Mouse (Mus musculus): ENCODE results near the gene Iqcn. TPM values are rescaled to one million over a fixed set of nuclear protein-coding genes. Genes with fewer than 3 reads are reported as not detected.

The Iqcn gene
- total and polyA plus RNA-seq, 2 experiments from 2014 or later: not detected

GRCm38 (mm10) chr8:70743656-70744590 lies 40.7 kb downstream of the Iqcn start:
- ATAC-seq (ENCODE audit: insufficient read depth, low read depth) (peak; percentile 16; the same call in 1 of the 2 replicates), DNase-seq (ENCODE audit: low spot score) (peak; percentile 41)
- TF ChIP-seq EP300 (IDR thresholded peaks at IDR 0.05; ENCODE audit: low read depth): no peak
- TF ChIP-seq CTCF (IDR thresholded peaks at IDR 0.05; ENCODE audit: low read depth): no peak
- Histone ChIP-seq H3K9ac (replicated peaks; ENCODE audit: low read depth, low read length) (no peak overlapping the region), H3K27me3 (ENCODE audit: control insufficient read depth, insufficient read depth, low read length) (peaks cover 63% of the 10 kb centered on the region), H3K36me3 (replicated peaks; ENCODE audit: control insufficient read depth, insufficient read depth, low read length) (no peaks in the 10 kb centered on the region), H3K27ac (ENCODE audit: low read depth) (0 out of 2 replicates have a peak overlapping the region, but pooled peaks have one; percentile 35), H3K4me3 (ENCODE audit: low read depth, low read length) (peak overlapping the region; percentile 36), H3K4me1 (ENCODE audit: control insufficient read depth, insufficient read depth) (peaks cover 15% of the 10 kb centered on the region), H3K4me2 (ENCODE audit: low read depth, low read length) (peak overlapping the region; percentile 55), H3K9me3 (replicated peaks; ENCODE audit: control insufficient read depth, low read length) (no peaks in the 10 kb centered on the region)
- 5% methylated on average over 48 of the region's 48 CpGs for WGBS

GRCm38 (mm10) chr8:70744806-70745205 lies 41.5 kb downstream of the Iqcn start:
- no peak for TF ChIP-seq EP300 (IDR thresholded peaks at IDR 0.05; ENCODE audit: low read depth)
- TF ChIP-seq CTCF (IDR thresholded peaks at IDR 0.05; ENCODE audit: low read depth): no peak
- Histone ChIP-seq H3K36me3 (replicated peaks; ENCODE audit: control insufficient read depth, insufficient read depth, low read length) (no peaks in the 10 kb centered on the region), H3K9ac (replicated peaks; ENCODE audit: low read depth, low read length) (no peak overlapping the region), H3K4me3 (ENCODE audit: low read depth, low read length) (no peak overlapping the region), H3K4me2 (ENCODE audit: low read depth, low read length) (no peak overlapping the region), H3K4me1 (ENCODE audit: control insufficient read depth, insufficient read depth) (peaks cover 15% of the 10 kb centered on the region), H3K27me3 (ENCODE audit: control insufficient read depth, insufficient read depth, low read length) (peaks cover 72% of the 10 kb centered on the region), H3K9me3 (replicated peaks; ENCODE audit: control insufficient read depth, low read length) (no peaks in the 10 kb centered on the region), H3K27ac (ENCODE audit: low read depth) (no peak overlapping the region)
- DNase-seq (ENCODE audit: low spot score): no peak
- ATAC-seq (ENCODE audit: insufficient read depth, low read depth): no peak
- WGBS: 42% methylated on average over 11 of the region's 11 CpGs

GRCm38 (mm10) chr8:70745691-70746220 lies 42.5 kb downstream of the Iqcn start:
- Histone ChIP-seq H3K9ac (replicated peaks; ENCODE audit: low read depth, low read length) (no peak overlapping the region), H3K4me3 (ENCODE audit: low read depth, low read length) (no peak overlapping the region), H3K9me3 (replicated peaks; ENCODE audit: control insufficient read depth, low read length) (no peaks in the 10 kb centered on the region), H3K4me1 (ENCODE audit: control insufficient read depth, insufficient read depth) (peaks cover 15% of the 10 kb centered on the region), H3K36me3 (replicated peaks; ENCODE audit: control insufficient read depth, insufficient read depth, low read length) (no peaks in the 10 kb centered on the region), H3K27me3 (ENCODE audit: control insufficient read depth, insufficient read depth, low read length) (peaks cover 72% of the 10 kb centered on the region), H3K4me2 (ENCODE audit: low read depth, low read length) (no peak overlapping the region), H3K27ac (ENCODE audit: low read depth) (no peak overlapping the region)
- ATAC-seq (ENCODE audit: insufficient read depth, low read depth) (no peak), DNase-seq (ENCODE audit: low spot score) (no peak)
- 51% methylated on average over 19 of the region's 19 CpGs for WGBS
- TF ChIP-seq CTCF (IDR thresholded peaks at IDR 0.05; ENCODE audit: low read depth) (no peak), EP300 (IDR thresholded peaks at IDR 0.05; ENCODE audit: low read depth) (no peak)

- Histone ChIP-seq H3K27me3 (ENCODE audit: control insufficient read depth, insufficient read depth, low read length) (peaks cover 72% of the 10 kb centered on the region), H3K4me2 (ENCODE audit: low read depth, low read length) (no peak overlapping the region), H3K4me3 (ENCODE audit: low read depth, low read length) (no peak overlapping the region), H3K36me3 (replicated peaks; ENCODE audit: control insufficient read depth, insufficient read depth, low read length) (no peaks in the 10 kb centered on the region), H3K9me3 (replicated peaks; ENCODE audit: control insufficient read depth, low read length) (no peaks in the 10 kb centered on the region), H3K27ac (ENCODE audit: low read depth) (no peak overlapping the region), H3K9ac (replicated peaks; ENCODE audit: low read depth, low read length) (no peak overlapping the region), H3K4me1 (ENCODE audit: control insufficient read depth, insufficient read depth) (peaks cover 15% of the 10 kb centered on the region)
- TF ChIP-seq CTCF (IDR thresholded peaks at IDR 0.05; ENCODE audit: low read depth) (no peak), EP300 (IDR thresholded peaks at IDR 0.05; ENCODE audit: low read depth) (no peak)
- ATAC-seq (ENCODE audit: insufficient read depth, low read depth) (no peak), DNase-seq (ENCODE audit: low spot score) (no peak)
- WGBS: 56% methylated on average over 9 of the region's 9 CpGs
These were observed 43.4 kb downstream of the Iqcn start for GRCm38 (mm10) chr8:70746676-70747075.

DNA sequence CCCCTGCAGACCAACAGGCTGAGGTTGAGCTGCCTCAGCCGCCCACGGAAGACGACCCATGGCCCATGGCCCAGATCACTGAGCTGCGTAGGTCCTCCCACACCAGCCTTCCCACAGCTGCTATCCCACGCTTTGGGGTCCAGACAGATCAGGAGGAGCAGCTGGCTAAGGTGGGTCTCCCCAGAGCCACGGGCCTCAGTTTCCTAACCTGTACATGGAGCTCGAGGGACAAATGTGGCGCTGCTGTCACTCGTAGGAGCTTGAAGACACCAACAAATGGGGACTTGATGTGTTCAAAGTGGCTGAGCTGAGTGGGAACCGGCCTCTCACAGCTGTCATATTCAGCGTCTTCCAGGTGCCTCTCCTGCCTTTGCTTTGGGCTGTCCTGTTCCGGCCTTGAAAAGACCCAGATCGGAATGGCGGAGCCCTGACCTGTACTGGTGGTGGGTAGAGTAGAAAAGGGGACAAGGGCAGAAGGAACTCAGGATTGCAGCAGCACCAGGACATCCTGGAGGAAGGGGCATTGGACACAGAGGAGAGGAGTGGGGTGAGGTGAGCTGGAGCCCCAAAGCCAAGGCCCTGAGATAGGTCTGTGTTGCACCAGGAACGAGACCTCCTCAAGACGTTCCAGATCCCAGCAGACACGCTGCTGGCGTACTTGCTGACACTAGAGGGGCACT lies 44.1 kb downstream of the Iqcn start:
- Histone ChIP-seq H3K36me3 (replicated peaks; ENCODE audit: control insufficient read depth, insufficient read depth, low read length) (no peaks in the 10 kb centered on the region), H3K4me2 (ENCODE audit: low read depth, low read length) (no peak overlapping the region), H3K4me3 (ENCODE audit: low read depth, low read length) (no peak overlapping the region), H3K4me1 (ENCODE audit: control insufficient read depth, insufficient read depth) (peaks cover 15% of the 10 kb centered on the region), H3K27ac (ENCODE audit: low read depth) (no peak overlapping the region), H3K9me3 (replicated peaks; ENCODE audit: control insufficient read depth, low read length) (no peaks in the 10 kb centered on the region), H3K9ac (replicated peaks; ENCODE audit: low read depth, low read length) (no peak overlapping the region), H3K27me3 (ENCODE audit: control insufficient read depth, insufficient read depth, low read length) (peaks cover 72% of the 10 kb centered on the region)
- DNase-seq (ENCODE audit: low spot score) (no peak), ATAC-seq (ENCODE audit: insufficient read depth, low read depth) (no peak)
- 80% methylated on average over 18 of the region's 18 CpGs for WGBS
- no peak for TF ChIP-seq EP300 (IDR thresholded peaks at IDR 0.05; ENCODE audit: low read depth)
- no peak for TF ChIP-seq CTCF (IDR thresholded peaks at IDR 0.05; ENCODE audit: low read depth)
